In genomic region chr10:83785003-83785402, GRCm38 (mm10) we compare ENCODE assay signal across 8 mouse cellular contexts.
DNase-seq lines count a peak whose midpoint lies in the region; TF ChIP-seq lines count a peak whose summit lies in the region.

No protein-coding gene starts in this region.

- H3K27me3 ChIP-seq in liver, adult 2 months (ENCODE audit: control insufficient read depth, insufficient read depth, low read length): no peaks in the 10 kb centered on the region

- no peak overlapping the region for H3K9ac ChIP-seq in liver, adult 2 months (ENCODE audit: low read depth, low read length)

- H3K36me3 ChIP-seq in liver, adult 2 months (ENCODE audit: control insufficient read depth, insufficient read depth, low read length): no peaks in the 10 kb centered on the region

- TF ChIP-seq POLR2A in liver, adult 2 months (IDR thresholded peaks at IDR 0.05; ENCODE audit: extremely low read depth, insufficient read depth, low read length): no peak
- TF ChIP-seq POLR2A in bone marrow, adult 2 months (IDR thresholded peaks at IDR 0.05; ENCODE audit: borderline replicate concordance, control insufficient read depth, low read depth, low read length): no peak
- TF ChIP-seq POLR2A in olfactory bulb, adult 2 months (IDR thresholded peaks at IDR 0.05; ENCODE audit: insufficient read depth, low read depth, low read length): no peak

- 44% methylated on average over 5 of the region's 5 CpGs for WGBS in liver, adult 2 months
- WGBS in bone marrow, adult 2 months: 43% methylated on average over 5 of the region's 5 CpGs
- 18% methylated on average over 5 of the region's 5 CpGs for WGBS in olfactory bulb, adult 2 months

- TF ChIP-seq CTCF in liver, adult 2 months (IDR thresholded peaks at IDR 0.05; ENCODE audit: low read depth, low read length): peak; percentile 45
- peak; percentile 64 for TF ChIP-seq CTCF in bone marrow, adult 2 months (IDR thresholded peaks at IDR 0.05; ENCODE audit: control insufficient read depth, insufficient read depth, low read length)
- TF ChIP-seq CTCF in olfactory bulb, adult 2 months (IDR thresholded peaks at IDR 0.05; ENCODE audit: insufficient read depth, low read depth, low read length): peak; percentile 63

- no peaks in the 10 kb centered on the region for H3K79me2 ChIP-seq in liver, adult 2 months (ENCODE audit: control insufficient read depth, insufficient read depth, low read length)

- H3K4me1 ChIP-seq in liver, adult 2 months (ENCODE audit: control insufficient read depth, insufficient read depth, low read length): no peaks in the 10 kb centered on the region
- H3K4me1 ChIP-seq in bone marrow, adult 2 months (ENCODE audit: control insufficient read depth, insufficient read depth, low read length): no peaks in the 10 kb centered on the region
- H3K4me1 ChIP-seq in olfactory bulb, adult 2 months (ENCODE audit: control insufficient read depth, insufficient read depth, low read length): peaks cover 24% of the 10 kb centered on the region

- peak; percentile 41 to 59 for DNase-seq in cerebellum, postnatal 10 days
- no peak for DNase-seq in cerebellum, adult 11 months
- DNase-seq in liver, adult 2 months (ENCODE audit: extremely low read depth, low read depth, low spot score): no peak
- DNase-seq in liver: no peak
- DNase-seq in induced T-regulatory cell, adult 2 months (ENCODE audit: low read depth): peak; percentile 20
- no peak for DNase-seq in urinary bladder, postnatal 4 days (ENCODE audit: low spot score in 2 of 2)

- H3K27ac ChIP-seq in liver, adult 2 months (replicated peaks; ENCODE audit: insufficient read depth, low read depth, low read length): no peak overlapping the region
- H3K27ac ChIP-seq in bone marrow, adult 2 months (ENCODE audit: control insufficient read depth, insufficient read depth, low read depth, low read length, poor library complexity): no peak overlapping the region
- peak overlapping the region; percentile 89 for H3K27ac ChIP-seq in olfactory bulb, adult 2 months (ENCODE audit: insufficient read depth, low read depth, low read length)

- H3K4me3 ChIP-seq in liver, adult 2 months (ENCODE audit: insufficient read depth, low read depth, low read length): no peak overlapping the region
- H3K4me3 ChIP-seq in bone marrow, adult 2 months (replicated peaks; ENCODE audit: control insufficient read depth, low read depth, low read length): no peak overlapping the region
- H3K4me3 ChIP-seq in olfactory bulb, adult 2 months (ENCODE audit: insufficient read depth, low read depth, low read length): no peak overlapping the region

Comparison
In these comparisons a context has a peak if more than half of its experiments do, and no peak if none do; other contexts are left out.
1. DNase-seq: peak in cerebellum, postnatal 10 days (2 of 2) and induced T-regulatory cell, adult 2 months (single experiment); none in cerebellum, adult 11 months (single experiment), liver, adult 2 months (single experiment), liver (single experiment) and urinary bladder, postnatal 4 days (0 of 2).
2. Peak in every context shown above with its lines, with median percentiles within 50 percentile points of each other: CTCF ChIP-seq.